Mouse (Mus musculus): Measurements from ENCODE around the gene Gdf3.

- TF ChIP-seq POLR2A (IDR thresholded peaks at IDR 0.05; ENCODE audit: extremely low read depth, insufficient read depth, low read length) (no peak), CTCF (IDR thresholded peaks at IDR 0.05; ENCODE audit: low read depth, low read length) (no peak)
Observed at GRCm38 (mm10) chr6:122609377-122609728, 534 bp downstream of the Gdf3 start.
